Mouse (Mus musculus) kidney, postnatal 4 days (tissue): ENCODE measurements around the gene Smyd3.

ENCODE experiments used
- DNase-seq, 2 experiments: peaks; one replicate each; pipeline ENCODE4 v3.0.0; 2021; ENCODE audit warnings: mixed read lengths in 2 of 2

Gene Smyd3

DNA sequence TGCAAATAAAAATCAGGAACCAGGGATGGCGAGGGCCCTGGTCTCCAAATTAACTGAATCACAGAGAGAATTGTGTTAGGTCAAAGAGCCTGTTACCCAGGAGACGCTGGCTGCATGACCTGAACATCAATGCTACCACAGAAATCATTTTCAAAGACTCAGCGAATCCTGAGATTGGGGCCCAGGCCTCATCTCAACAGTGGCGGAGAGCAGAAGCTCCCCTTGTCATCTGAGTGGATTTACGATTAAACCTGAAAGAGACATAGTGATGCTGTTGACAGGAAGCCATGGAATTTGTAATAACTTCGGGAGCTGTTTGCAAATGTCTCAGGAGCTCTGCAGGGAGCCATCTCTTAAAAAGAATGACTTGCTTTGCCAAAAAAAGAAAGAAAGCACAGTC is 355.9 kb downstream of the Smyd3 start:
- no peak for DNase-seq

DNA sequence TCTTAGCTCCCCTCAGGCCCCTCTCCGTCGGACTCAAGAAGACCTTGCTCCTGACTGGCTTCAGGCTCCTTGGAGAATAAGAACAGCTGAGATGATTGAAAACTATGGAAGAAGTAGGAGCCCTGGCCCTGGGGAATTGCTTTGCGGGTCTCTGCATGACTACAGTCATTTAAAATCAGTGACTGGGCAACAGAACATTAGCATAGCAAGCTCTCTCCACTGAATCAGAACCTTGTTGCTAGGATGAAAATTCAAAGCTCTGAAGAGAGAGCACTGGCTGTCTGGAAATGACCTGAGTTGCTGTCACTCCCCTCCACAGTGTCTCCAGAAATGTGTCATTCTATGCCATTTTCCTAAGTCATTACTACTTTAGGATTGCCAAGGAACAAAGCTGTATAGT is 357.1 kb downstream of the Smyd3 start:
- DNase-seq = no peak

DNA sequence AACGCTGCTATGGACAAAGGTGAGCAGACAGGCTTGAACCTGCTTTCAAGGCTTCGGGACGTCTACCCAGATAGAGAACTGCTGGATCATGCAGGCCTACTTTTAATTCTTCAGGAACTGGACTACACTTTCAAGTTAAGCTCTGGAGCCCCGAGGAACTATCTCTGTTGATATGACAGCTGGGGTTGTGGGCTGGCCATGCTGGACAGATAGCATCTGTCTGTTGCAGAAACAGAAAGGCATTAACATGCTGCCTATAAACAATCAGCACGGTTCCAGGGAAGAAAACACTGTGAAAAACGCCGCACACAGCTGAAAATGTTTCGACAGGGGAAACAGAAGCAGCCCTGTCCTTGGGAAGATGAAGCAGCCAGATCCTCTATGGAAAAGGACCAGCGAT is 365.5 kb downstream of the Smyd3 start:
- peak in 1 of 2 experiments; percentile 21 for DNase-seq

DNA sequence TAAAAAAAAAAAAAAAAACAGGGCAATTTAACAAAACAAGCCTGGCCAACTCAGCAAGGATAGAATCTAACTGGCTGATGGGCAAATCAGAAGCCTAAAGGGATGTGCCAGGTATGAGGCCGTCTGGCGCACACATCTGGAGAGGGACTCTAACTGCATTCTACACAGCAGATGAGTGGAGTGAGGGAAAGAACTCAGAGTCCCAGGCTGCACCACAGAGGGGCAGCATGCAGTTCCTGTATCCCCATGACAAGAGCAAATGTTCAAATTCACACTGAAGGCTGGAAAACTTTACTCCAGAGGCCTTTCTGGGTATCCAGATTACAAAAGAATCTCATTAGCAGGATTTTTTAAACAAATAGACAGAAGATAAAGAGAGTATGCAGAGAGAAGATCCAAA is 366.6 kb downstream of the Smyd3 start:
- DNase-seq = no peak

DNA sequence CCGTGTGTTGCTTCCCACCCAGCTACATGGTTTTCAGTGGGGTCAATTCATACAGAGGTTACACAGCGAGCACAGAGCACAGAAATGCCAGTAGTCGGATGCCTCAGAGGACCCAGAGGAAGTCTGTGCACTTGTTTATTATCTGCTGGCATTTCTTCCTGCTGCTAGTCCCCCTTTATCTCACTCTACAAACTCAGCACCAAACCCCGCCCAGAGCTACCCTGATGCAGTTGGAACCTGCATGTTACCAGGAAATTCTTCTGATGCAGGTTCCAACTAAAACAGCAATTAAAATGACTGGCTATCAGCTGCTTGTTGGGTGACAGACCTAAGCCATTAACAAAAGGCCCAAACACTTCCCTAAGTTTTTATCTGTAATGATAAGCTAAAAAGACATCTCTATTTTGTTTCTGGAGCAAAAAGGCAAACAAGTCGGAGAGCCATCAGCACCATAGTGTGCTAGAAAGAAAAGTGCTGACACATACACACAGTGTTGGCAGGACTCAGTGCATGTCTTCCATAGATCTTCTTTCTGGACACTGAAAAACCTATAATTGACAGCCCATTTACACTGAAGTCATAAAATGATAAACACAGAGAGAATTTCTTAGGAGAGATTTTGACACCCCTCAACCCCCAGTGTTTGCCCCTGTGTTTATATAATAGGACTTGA is 368.2 kb downstream of the Smyd3 start:
- DNase-seq = no peak

DNA sequence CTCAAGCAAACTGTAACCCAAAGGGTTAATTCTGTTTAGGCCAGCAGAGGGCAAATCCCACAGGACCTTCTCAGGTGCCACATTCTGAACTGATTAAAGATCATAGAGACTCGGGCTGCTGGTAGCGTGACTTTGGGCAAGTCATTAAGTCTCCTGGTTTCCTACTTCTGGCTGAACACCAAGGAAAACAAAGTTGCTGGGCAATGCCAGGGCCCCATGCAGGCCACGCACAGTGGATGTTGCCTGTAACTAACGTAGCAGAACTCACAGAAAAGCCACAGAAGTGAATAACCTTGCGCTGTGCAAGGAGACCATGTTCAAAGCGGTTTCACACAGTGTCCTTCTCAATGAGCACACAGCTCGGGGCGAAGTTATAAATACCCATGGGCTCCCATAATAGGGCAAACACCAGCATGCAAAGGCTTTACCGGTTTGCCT is 371.1 kb downstream of the Smyd3 start:
- peak; percentile 34 to 55 for DNase-seq

DNA sequence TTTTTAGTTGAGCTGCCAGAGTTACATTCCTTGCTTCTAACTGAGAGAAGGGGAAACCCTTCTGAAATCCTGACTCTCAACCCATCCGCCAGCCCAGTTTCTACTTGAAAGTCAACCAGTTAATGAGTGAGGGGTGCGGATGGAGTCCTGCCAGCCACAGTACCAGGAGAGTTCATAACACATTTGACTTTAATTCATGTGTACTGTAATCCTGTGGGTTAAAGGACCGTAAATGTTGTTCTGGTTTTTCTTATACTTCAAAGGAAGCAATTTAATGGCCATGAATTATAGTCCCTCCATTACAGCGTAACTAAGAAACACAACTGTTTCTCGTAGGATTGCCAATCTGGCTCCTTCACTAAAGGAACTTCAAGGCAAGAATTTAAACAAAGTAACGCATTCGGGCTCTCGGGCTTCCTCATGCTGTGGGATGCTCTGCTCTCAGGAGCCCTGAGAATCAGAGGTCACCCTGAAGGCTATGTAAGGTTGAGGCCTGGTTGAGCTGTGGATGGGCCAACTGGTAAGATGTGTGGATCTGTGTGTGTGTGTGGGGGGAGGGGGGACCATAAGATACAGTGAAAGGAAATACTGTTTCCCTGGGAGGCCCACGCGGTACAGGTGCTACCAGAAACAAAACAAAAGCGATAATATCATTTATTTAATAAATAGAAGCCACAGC is 374.5 kb downstream of the Smyd3 start:
- peak; percentile 55 to 70 for DNase-seq

DNA sequence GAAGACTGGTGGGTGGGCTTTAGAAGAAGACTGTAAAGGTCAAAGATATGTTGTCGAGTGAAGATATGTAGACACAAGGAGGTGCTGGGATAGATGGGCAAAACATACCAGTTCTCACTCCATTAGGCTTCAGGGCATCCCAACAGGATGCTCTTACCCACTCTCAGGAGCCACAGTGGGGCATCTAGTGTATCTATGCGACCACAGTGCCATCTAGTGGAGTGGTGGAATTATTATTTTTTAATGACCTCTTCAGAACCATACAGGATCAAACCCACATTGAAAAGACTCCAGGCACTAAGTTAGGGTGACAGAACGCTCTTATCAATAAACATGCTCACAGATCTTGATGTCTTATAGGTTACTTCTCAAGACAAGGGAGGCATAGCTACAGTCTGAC is 375.7 kb downstream of the Smyd3 start:
- peak; percentile 56 to 65 for DNase-seq

DNA sequence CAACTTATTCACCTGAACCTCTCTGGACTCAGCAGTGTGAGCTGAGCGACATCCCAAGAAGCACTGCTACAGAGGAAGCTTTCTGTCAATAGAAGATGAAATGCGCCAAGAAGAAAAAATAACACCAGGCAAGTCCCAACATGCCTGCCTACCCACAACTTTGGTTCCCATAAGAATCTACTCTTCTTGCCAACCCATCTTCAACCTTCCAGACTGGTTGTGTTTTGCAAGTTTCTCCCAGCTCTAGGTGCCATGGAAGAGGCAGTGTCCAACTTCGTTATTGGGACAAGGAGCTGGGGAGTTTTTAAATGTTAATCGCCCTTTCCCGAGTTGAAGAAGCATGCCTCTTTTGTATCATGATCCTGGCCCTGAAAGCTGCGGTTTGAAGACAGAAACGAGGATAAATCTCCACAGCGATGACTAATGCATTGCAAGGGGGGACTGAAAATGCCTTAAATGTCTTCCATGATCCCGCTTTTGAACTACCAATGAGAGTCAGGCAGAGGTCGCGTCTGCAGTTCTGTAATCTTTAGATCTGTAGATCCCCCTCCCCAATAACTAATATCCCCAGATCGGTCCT is 376.7 kb downstream of the Smyd3 start:
- no peak for DNase-seq

DNA sequence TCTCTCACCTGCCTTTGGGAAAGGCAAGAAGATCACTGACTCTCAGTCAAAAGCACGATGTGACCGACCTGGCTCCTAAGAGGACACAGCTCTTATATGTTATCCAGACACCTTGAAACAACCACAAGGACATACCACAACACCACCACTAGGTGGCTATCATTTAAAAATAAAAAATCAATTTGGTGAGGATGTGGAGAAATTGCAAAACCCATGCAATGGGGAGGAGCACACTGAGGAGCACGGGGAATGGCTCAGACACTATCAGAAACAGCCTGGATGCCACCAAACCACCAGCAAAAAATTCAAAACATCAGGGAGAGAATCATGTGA is 380.7 kb downstream of the Smyd3 start:
- DNase-seq = no peak

DNA sequence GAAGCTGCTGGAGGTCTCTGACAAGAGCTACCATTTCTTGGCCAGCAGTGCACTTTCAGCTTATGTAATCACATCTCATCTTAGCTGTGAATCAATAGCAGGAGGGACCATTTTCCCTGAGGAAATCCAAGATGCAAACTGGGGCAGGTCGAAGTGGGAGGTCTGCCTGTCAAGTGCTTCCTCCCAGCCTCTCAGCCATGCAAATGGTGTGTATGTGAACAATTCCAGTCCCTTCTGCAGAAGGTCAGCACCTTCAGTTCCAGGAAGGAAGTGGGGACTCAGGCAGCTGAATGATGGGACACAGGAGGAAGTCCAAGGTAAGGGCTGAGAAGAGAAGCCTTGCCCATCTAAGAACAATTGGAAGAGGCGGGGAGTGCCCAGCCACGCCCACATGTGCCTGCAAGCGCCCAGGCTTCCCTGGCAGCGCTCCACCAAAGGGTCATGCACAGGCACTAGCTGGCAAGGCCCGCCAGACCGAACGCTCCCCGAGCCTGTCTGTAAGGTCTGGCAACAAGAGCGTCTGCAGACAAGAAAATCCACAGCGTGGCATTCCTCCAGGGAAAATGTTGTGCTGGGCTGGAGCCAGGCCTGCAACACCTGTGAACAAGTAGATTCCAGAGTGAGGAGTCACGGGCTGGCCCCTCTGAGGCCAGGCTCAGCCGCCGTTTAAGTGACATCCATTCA is 381.2 kb downstream of the Smyd3 start:
- DNase-seq = peak; percentile 73 to 82

DNA sequence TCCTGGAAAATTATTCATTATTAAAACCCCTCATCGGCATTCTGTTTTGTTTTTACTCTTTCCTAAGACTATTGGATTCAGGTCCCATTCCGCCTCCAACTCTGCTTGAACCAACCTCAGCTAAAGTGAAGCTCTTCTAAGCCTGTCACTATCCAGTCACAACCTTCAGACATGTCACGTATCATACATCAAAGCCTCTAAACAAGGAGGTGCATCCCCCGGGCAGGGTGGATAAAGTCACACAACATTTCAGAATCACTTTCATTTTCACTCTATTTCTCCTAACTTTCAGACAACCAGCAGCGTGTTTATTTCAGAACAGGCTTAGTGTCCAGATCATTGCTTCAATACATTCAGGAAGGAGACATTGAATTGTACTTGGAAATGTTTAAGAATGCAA is 387.8 kb downstream of the Smyd3 start:
- DNase-seq = no peak

DNA sequence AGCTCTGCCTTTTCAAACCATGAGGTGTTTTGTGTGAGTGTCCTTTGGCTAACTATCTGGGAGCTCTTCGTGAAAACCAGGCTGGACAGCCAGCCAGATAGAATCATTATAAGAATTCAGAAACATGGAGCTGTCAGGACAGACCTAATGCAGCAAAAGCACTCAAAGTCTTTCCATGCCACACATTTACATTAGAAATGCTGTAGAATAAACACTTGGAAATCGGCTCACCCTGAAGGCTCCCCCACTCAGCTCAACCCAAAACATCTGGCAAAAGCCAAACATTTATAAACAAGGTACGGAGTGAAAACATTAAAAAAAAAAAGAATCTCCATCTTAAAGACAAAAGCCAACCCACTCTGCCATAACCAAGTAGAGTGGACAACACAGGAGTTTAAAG is 391.6 kb downstream of the Smyd3 start:
- DNase-seq = no peak

DNA sequence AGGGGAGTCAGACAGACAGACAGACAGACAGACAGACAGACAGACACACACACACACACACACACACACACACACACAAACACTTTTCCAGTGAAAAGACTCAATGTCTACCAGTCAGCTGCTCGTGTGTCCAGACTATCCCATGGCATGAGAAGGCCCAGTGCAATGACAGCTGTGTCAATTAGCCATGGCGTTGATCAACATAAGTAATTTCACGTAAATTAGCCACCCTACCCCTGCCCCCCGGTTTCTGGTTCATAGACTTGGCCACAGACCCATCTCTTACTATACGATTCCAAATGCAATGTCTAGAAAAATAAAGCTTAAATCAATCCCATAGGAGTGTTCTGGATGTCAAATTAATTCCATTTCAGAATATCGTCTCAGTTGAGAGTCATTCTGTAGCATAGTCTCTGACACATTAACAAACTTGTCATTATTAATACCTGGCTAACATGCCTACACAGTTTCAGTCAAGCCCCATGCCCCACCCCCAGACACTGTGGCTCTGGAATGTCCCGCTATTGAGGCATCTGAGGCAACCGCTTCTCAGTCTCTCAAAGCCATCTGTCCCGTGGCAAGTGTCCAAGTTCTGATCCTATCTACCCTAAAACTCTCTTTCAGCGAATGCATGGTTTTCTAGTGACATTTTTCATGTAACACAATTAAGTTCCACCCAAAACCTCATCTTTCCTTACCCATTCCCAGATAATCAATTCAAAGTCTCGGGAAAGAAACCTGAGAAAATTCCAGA is 395.2 kb downstream of the Smyd3 start:
- DNase-seq = peak; percentile 18 to 21

DNA sequence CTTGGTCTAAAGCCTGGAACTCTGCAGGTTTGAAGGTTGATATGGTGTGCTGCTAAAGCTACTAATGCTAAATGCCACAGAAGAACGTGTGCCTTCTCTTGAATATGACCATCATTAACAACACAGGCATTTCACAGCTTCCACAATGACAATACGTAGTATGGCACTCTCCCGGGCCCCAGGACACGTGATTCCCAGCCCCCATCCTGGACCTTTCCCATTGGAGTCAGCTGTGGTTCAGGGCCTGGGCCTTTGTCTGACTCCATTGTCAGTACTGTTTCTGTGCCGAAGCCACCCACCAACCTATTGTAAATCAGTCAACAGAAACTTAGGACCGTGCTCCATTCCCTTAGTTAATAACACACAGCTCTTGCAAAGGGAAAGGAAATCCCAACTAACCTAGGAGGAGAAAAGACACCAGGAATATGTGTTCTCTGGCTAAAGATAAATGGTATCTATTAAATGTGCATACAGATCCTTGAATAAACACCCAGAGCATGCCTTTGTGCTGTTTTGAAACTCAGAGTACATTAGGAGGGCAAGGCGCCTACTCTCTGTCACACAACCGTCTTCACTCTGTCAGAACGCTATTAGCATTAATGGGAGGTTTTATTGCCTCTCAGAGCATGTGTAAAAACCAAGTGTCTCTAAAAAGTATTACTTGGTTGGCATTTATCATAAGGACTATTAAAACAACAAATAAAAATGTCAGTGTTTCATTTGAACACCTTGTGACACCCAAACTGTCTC is 397.4 kb downstream of the Smyd3 start:
- no peak for DNase-seq

DNA sequence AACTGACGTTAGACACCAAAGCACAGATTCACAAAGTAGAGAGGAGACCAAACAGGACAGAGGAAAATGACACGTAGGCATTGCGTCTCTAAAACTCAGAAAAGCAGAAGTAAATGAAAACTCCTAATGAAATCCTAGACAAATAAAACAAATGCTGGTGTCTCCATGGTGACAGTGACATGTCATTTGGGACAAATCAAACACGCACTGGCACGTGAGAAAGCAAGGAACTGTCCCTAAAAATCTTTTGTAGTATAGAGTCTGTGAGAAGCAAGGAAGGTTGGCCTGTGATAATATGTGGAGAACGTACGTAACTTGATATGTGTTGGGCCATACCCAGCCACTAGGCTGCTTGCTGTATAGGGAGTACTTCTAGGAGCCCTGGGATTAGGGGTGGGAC is 399.2 kb downstream of the Smyd3 start:
- no peak for DNase-seq

DNA sequence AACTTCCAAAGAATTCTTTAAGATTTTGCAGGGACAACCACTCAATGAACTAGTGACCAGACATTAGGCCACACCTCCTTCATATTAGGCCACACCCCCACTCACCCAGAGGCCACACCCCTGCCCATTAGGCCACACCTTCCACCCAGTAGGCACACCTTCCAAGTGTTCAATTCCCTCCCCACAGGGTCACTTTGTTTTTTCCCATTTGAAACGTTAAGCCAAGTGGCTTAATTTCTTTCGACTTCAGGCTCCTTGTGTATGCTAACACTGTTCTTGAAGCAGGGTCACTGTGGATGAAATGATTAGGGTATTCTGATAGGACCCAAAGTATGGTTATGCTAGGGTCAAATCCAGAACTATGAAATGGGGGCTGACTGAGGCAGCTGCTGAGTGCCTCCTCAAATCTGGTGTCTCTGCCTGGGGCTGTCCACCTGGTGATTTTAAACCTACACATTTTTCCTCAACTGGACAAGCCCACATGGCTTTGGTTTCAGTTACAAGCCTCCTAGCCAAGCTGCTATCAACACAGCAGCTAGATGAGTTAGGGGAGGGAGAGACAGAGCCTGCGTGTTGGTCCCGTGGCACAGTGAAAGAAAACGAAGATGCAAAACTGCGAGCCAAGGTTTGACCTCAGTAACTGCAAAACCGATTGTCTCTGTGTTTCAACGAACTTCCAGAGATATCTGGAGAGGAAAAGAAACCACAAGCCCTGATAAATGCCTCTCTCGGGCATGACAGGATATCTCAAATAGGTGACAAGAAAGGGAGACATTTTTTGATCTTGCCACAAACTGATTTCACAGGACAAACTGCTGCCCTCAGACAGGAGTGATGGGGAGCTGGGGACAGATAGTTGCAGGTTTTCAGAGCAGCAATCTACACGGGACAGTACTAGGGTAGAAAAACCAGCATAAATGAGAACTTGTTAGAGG is 400.8 kb downstream of the Smyd3 start:
- no peak for DNase-seq

DNA sequence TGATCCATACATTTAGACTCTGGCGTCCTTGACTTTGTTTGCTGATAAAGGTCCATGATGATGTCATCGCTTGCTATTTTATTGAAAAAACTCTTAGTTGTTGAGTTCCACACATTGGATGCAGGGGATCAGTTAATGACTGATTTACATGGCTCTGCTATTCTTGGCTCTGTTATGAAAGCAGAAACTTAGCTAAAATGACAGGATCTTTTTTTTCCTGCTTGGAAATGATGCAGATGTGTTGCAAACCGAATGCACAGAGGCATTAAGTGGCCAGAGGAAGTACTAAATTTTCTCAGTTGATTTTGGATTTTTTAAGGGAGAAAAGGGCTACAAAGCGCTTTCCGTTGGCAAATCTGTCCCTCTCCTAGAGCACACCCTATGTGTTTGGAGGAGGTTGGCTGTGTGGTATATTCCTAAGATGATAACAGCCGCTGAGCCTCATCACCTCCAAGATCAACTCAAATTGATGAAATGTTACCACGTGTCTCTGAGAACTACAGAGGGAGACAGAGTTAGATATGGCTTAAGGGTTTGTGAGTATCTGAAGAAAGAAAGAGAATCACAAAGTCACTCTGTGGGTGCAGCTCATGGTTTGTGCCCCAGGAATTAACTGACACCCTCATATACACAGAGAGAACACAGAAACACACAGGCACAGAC is 402.9 kb downstream of the Smyd3 start:
- no peak for DNase-seq

DNA sequence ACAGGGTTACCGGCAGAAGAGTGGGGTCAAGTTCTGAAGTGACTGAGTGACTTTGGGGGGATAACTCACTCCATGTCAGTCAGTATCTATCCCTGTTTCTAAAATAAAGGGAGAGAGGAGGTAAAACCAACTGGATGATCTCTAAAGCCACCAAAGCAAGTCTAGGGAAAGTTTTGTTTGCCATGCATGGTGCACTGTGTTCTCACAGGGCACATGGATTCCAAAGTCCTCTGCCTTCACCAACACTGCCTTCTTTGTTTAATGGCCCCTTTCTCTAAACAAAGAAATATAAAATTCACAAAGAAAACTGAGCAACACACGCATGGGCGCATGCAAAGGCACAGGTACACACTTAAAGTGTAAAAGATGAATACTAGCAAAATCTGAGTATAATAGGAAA is 403.5 kb downstream of the Smyd3 start:
- no peak for DNase-seq

DNA sequence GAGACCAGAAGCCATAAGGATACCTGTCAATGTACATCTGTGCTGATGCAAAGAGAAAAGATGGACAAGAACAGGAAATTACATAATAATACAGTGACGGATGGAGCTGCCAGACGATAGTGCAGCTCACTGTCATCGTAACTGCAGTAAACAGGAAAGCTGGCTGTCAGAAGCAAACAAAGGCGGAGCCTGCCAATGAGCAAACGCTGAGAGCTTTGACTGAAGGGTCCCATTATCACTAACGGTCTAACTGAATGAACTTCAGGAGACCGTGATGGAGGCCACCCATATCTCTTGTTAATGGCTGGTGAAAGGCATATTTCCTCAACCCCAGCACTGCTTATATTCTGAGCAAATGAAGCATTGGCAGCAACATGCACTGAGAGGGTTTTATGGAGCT is 409.1 kb downstream of the Smyd3 start:
- no peak for DNase-seq
